Mouse (Mus musculus) G1E (cell line): ENCODE data around the gene Fam131b. TPM values are rescaled to one million over a fixed set of nuclear protein-coding genes. Genes with fewer than 3 reads are reported as not detected.

Source experiments
- ATAC-seq: 2 replicates; pipeline ENCODE4 v1.8.0; 2016; ENCODE audit warnings: mild to moderate bottlenecking; ENCODE audit not compliant: insufficient number of reproducible peaks, poor library complexity, low FRiP score, severe bottlenecking; ENCODE audit errors: extremely low read depth
- DNase-seq: peaks from one replicate; pipeline ENCODE4 v3.0.0; 2012; ENCODE audit warnings: low spot score
- H3K27me3 ChIP-seq: 2 replicates; pipeline ENCODE4 v1.6.1; 2012; ENCODE audit warnings: mild to moderate bottlenecking, low read length, inconsistent platforms; ENCODE audit not compliant: insufficient read depth
- H3K36me3 ChIP-seq: replicated peaks from 2 replicates; pipeline ENCODE3; 2012; ENCODE audit warnings: mild to moderate bottlenecking, inconsistent platforms
- H3K4me1 ChIP-seq: 2 replicates; pipeline ENCODE4 v1.6.1; 2012; ENCODE audit warnings: low read depth, low read length, inconsistent platforms, mixed read lengths; ENCODE audit not compliant: insufficient read depth
- H3K4me3 ChIP-seq: 2 replicates; pipeline ENCODE4 v1.5.1; 2012; ENCODE audit warnings: low read depth, mild to moderate bottlenecking, inconsistent platforms, low read length, moderate library complexity, mixed read lengths
- H3K9me3 ChIP-seq: replicated peaks from 2 replicates; pipeline ENCODE4 v1.6.1; 2012; ENCODE audit warnings: inconsistent platforms
- CTCF ChIP-seq: IDR thresholded peaks from 2 replicates; pipeline ENCODE4 v1.5.1; 2012; ENCODE audit warnings: low read depth, low read length, inconsistent platforms, mixed read lengths
- GATA1 ChIP-seq: IDR thresholded peaks from 2 replicates; pipeline ENCODE4 v1.6.1; 2012; ENCODE audit warnings: borderline replicate concordance, low read length, inconsistent platforms, mixed read lengths
- GATA2 ChIP-seq: IDR thresholded peaks from 2 replicates; pipeline ENCODE4 v1.6.1; 2012; ENCODE audit warnings: low read depth, low read length, inconsistent platforms, borderline replicate concordance
- POLR2AphosphoS5 ChIP-seq: IDR thresholded peaks from 2 replicates; pipeline ENCODE4 v1.6.1; 2012; ENCODE audit warnings: low read depth, low read length, inconsistent platforms; ENCODE audit not compliant: insufficient replicate concordance
- TAL1 ChIP-seq: conservative IDR thresholded peaks from 2 replicates; pipeline ENCODE4 v1.6.1; 2012; ENCODE audit warnings: low read depth, low read length, inconsistent platforms, mixed read lengths
- polyA plus RNA-seq: library from polyadenylated mRNA; stranded (reverse); fragments of >175 nt; gene quantifications from 2 replicates; pipeline ENCODE4 v1.2.3, GENCODE M21; 2012
- total RNA-seq, 2 experiments: library from RNA; stranded (forward) in 1 of 2; stranded (reverse) in 1 of 2; fragments of 200-1000 nt in 1 of 2; fragments of >200 nt in 1 of 2; fragmentation: Nextera tagmentation in 1 of 2; gene quantifications; 2 replicates each; pipeline ENCODE4 v1.2.3; 2014 to 2017

The Fam131b gene
- total and polyA plus RNA-seq, 3 experiments = 0.01 to 0.05 TPM; not detected in 1

DNA sequence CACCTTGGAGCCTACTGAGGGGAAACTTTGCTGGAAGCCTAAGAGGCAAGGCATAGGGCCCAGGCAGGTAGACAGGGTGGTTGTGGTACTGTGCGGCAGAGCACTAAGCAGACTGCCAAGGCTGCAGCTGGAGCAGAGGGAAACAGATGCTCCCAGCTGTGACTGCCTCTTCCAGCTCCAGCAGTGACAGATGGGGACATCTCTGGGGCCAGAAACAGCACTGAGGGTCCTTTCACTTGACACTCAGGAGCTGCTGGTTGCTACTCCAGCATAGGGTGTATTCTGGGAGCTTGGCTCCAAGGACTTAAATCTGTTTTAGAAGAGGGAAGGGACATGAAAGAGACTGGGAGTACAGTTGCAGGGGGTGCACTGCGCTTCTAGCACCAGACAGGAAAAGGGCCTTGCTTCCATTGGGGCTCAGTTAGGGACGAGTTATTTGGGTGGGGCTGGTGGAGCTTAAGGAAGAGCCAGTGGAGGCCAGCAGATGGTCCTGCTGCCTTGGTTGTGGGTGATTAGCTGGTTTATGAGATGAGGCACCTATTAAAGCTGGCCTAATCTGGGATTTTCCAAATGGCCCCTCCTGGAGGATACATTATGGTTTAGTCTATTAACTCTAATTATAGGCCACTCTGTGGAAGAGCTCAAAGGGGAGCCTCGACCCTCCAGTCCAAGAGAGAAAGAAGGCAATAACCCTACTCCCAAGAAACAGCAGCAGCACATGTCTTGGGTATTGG, 46.4 kb upstream of the Fam131b start:
- peaks cover 36% of the 10 kb centered on the region for H3K27me3 ChIP-seq
- no peaks in the 10 kb centered on the region for H3K36me3 ChIP-seq
- H3K4me3 ChIP-seq = no peak overlapping the region
- no peaks in the 10 kb centered on the region for H3K9me3 ChIP-seq
- ATAC-seq = no peak
- no peak for TF ChIP-seq GATA1
- H3K4me1 ChIP-seq = peaks cover 4% of the 10 kb centered on the region; the same call in 1 of the 2 replicates
- no peak for DNase-seq

DNA sequence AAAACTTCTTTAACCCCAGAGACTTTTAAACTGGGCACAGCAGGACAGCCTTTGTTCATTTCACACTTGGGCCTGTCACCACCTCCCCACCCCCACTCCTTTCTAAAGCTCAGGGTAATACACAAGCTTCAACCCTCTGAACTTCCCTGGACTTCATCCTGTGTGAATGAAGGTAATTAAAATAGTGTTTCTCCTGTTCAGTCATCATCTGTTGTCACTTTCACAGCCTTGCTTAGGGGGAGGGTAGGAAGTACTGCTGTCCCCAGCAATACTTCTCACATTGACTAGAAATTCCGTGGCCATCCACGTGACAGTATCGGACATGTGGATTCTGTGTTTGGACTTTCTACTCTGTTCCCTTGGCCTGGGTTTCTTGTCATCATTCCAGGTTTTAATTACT, 45.4 kb upstream of the Fam131b start:
- no peaks in the 10 kb centered on the region for H3K9me3 ChIP-seq
- no peak for TF ChIP-seq GATA2
- no peak for TF ChIP-seq TAL1
- TF ChIP-seq POLR2AphosphoS5 = no peak
- no peak for TF ChIP-seq CTCF
- no peak for TF ChIP-seq GATA1
- H3K4me1 ChIP-seq = peaks cover 4% of the 10 kb centered on the region; the same call in 1 of the 2 replicates
- peaks cover 34% of the 10 kb centered on the region for H3K27me3 ChIP-seq
- H3K36me3 ChIP-seq = no peaks in the 10 kb centered on the region
- ATAC-seq = no peak
- H3K4me3 ChIP-seq = no peak overlapping the region
- no peak for DNase-seq

DNA sequence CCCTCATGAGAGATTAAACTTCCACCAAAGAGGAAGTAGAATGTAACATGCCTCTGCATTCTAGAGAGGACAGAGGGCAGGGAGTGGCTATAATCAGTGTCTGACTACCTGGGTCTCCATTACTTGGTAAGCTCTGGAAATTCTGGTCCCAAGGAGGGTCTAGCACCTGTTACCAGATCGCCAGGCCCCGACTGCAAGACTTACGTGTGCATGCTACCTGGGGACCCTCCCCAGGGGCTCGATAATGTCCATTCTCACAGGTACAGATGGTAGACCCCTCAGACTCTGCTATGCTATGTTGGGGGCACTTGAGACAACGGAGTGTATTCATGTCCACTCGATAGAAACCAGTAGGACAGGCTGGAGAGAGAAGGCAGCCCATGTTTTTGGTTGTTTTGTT, 40.8 kb upstream of the Fam131b start:
- Histone ChIP-seq H3K4me1 (no peaks in the 10 kb centered on the region; the same call in 1 of the 2 replicates), H3K9me3 (no peaks in the 10 kb centered on the region), H3K27me3 (peaks cover 23% of the 10 kb centered on the region), H3K4me3 (no peak overlapping the region), H3K36me3 (no peaks in the 10 kb centered on the region)
- no peak for ATAC-seq
- TF ChIP-seq GATA1 = no peak
- no peak for TF ChIP-seq TAL1
- TF ChIP-seq CTCF = no peak
- TF ChIP-seq POLR2AphosphoS5 = no peak
- TF ChIP-seq GATA2 = no peak
- DNase-seq = no peak

DNA sequence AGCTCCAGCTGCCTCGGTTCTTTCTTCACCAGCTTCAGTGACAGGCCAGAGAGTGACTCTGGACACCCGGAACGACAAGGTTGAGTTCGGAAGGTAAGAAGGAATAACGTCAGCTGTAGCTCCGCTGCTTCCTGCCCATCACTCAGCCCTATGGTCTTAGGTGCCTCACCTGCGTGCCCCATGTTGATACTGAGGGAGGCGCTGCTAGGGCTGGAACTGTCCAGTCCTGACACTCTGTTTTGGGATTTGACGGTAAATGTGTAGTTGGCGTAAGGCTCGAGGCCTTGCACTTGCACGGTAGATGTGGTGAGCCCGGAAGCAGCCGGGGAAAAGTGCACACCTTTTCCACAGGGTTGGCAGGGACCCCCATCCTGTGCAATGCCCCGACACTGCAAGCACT, 40.2 kb upstream of the Fam131b start:
- Histone ChIP-seq H3K27me3 (peaks cover 23% of the 10 kb centered on the region), H3K36me3 (peaks cover 2% of the 10 kb centered on the region), H3K9me3 (no peaks in the 10 kb centered on the region), H3K4me1 (no peaks in the 10 kb centered on the region; the same call in 1 of the 2 replicates), H3K4me3 (no peak overlapping the region)
- TF ChIP-seq TAL1 = no peak
- TF ChIP-seq CTCF = no peak
- no peak for TF ChIP-seq GATA2
- no peak for TF ChIP-seq GATA1
- no peak for ATAC-seq
- no peak for DNase-seq

DNA sequence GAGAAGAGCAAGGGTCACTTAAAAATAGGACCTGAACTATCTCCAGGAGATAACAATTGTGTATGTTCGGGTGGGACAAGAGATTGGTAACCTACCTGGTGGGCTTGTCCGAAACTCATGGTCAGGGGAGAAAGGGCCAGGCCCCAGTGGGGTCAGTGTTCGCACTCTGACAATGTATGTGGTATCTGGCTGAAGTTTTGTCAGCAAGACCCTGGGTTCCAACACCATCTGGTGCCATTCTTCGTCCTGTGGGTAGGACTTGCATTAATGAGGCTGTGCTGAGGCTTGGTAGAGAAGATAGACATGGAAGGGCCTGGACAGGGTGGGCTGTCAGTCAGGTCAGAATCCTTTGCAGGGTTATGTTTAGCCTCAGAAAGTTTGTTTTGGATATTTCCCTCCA, 39.6 kb upstream of the Fam131b start:
- Histone ChIP-seq H3K4me1 (no peaks in the 10 kb centered on the region; the same call in 1 of the 2 replicates), H3K27me3 (peaks cover 23% of the 10 kb centered on the region)
- no peak for DNase-seq

DNA sequence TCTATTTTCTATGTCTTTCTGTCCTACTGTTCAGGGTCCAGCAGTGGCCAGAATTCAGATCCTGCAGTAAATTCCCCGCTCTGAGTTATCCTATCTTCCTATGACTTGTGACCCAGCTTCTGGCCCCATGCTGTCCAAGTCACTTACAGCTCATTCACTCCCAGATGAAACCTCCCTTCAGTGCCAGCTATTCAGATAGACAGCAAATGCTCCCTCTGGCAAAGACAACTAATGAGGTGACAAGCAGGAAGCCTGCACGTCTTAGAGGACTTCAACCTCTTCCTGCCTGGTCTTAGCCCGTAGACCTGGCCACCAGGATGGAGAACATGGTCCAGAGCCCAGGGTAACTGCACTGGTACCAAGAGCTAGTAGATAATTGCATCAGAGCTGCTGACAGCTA, 38.5 kb upstream of the Fam131b start:
- no peak overlapping the region for H3K4me3 ChIP-seq
- no peak for TF ChIP-seq GATA1
- TF ChIP-seq CTCF = no peak
- TF ChIP-seq POLR2AphosphoS5 = no peak
- no peak for TF ChIP-seq GATA2
- TF ChIP-seq TAL1 = no peak
- no peaks in the 10 kb centered on the region for H3K9me3 ChIP-seq
- H3K36me3 ChIP-seq = peaks cover 12% of the 10 kb centered on the region
- DNase-seq = no peak
- H3K27me3 ChIP-seq = peaks cover 23% of the 10 kb centered on the region
- no peak for ATAC-seq
- H3K4me1 ChIP-seq = no peaks in the 10 kb centered on the region; the same call in 1 of the 2 replicates

More for the DNA sequence above, 39.6 kb upstream of the Fam131b start:
- H3K4me3 ChIP-seq = no peak overlapping the region
- no peaks in the 10 kb centered on the region for H3K9me3 ChIP-seq
- no peak for TF ChIP-seq POLR2AphosphoS5
- no peak for TF ChIP-seq GATA2
- no peak for TF ChIP-seq CTCF
- TF ChIP-seq GATA1 = no peak
- TF ChIP-seq TAL1 = no peak
- ATAC-seq = no peak
- H3K36me3 ChIP-seq = peaks cover 5% of the 10 kb centered on the region

DNA sequence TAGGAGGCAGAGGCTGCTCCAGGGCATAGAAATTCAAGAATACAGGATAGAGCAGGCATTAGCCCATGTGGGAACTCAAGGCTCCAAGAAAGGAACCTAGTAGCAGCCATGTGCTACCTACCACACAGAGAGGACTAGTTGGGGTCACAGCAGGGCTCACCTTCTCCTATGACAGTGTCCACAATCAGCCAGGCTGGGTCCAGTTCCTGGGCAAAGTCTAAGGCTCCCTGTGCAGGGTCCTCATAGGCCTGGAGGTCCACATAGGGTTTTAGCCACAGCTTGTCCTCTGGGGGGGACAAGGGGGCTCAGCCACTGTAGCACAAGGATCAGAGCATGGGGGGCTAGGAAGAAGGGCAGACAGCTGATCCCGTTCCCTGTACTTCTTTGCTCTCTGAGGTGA, 38.1 kb upstream of the Fam131b start:
- Histone ChIP-seq H3K4me3 (no peak overlapping the region), H3K4me1 (no peaks in the 10 kb centered on the region; the same call in 1 of the 2 replicates), H3K27me3 (peaks cover 23% of the 10 kb centered on the region), H3K36me3 (peaks cover 17% of the 10 kb centered on the region), H3K9me3 (no peaks in the 10 kb centered on the region)
- TF ChIP-seq TAL1 (no peak), GATA1 (no peak), GATA2 (no peak), POLR2AphosphoS5 (no peak), CTCF (no peak)
- ATAC-seq (no peak), DNase-seq (no peak)
